Mouse (Mus musculus) CH12.LX (cell line): Measurements from ENCODE around the gene Sec22b. TPM values are rescaled to one million over a fixed set of nuclear protein-coding genes. Genes with fewer than 3 reads are reported as not detected.

ENCODE experiments used
- DNase-seq: peaks from one replicate; pipeline ENCODE4 v3.0.0-alpha.2; 2013; ENCODE audit errors: extremely low read depth
- H3K27ac ChIP-seq: 2 replicates; pipeline ENCODE4 v1.5.1; 2012; ENCODE audit warnings: low read depth, mild to moderate bottlenecking, control low read depth, moderate library complexity; ENCODE audit not compliant: insufficient read depth
- H3K27me3 ChIP-seq: replicated peaks from 2 replicates; pipeline ENCODE3; 2012; ENCODE audit warnings: inconsistent platforms
- H3K36me3 ChIP-seq, 2 experiments: replicated peaks in 1 of 2; 2 replicates each; pipeline versions ENCODE3 to v1.6.1; 2012; ENCODE audit warnings: inconsistent platforms in 1 of 2, low read length in 1 of 2, mild to moderate bottlenecking in 1 of 2, mixed read lengths in 1 of 2, moderate library complexity in 1 of 2; ENCODE audit not compliant: control insufficient read depth in 1 of 2, insufficient read depth in 1 of 2
- H3K4me1 ChIP-seq, 2 experiments: 2 replicates each; pipeline ENCODE4 v1.6.1; 2012; ENCODE audit warnings: inconsistent platforms in 1 of 2, moderate library complexity in 1 of 2; ENCODE audit not compliant: insufficient read depth in 2 of 2, control insufficient read depth in 1 of 2
- H3K4me2 ChIP-seq: 2 replicates; pipeline ENCODE4 v1.6.1; 2012; ENCODE audit warnings: low read depth, mild to moderate bottlenecking, control low read depth; ENCODE audit not compliant: poor library complexity, insufficient read depth, severe bottlenecking
- H3K4me3 ChIP-seq, 3 experiments: fragments of 150-350 bp in 1 of 3; sonication (generic) in 1 of 3; replicated peaks in 1 of 3; 2 replicates each; pipeline versions ENCODE3 to v1.5.1; 2011 to 2012; ENCODE audit warnings: low read depth in 2 of 3, low read length in 2 of 3, mild to moderate bottlenecking in 2 of 3, moderate library complexity in 2 of 3, control low read depth in 1 of 3, improper control_type of control experiment in 1 of 3, inconsistent platforms in 1 of 3, mixed read lengths in 1 of 3; ENCODE audit not compliant: poor library complexity in 1 of 3
- H3K79me2 ChIP-seq: replicated peaks from 2 replicates; pipeline ENCODE4 v1.6.1; 2012; ENCODE audit warnings: mild to moderate bottlenecking, moderate library complexity; ENCODE audit not compliant: control insufficient read depth, poor library complexity, insufficient read depth, severe bottlenecking; ENCODE audit errors: extremely low read depth
- H3K9ac ChIP-seq: 2 replicates; pipeline ENCODE4 v1.6.1; 2012; ENCODE audit warnings: low read depth, mild to moderate bottlenecking, control low read depth, moderate library complexity; ENCODE audit not compliant: insufficient read depth
- H3K9me3 ChIP-seq: replicated peaks from 2 replicates; pipeline ENCODE3; 2012; ENCODE audit warnings: low read length, inconsistent platforms, mixed read lengths
- HCFC1 ChIP-seq: IDR thresholded peaks from 2 replicates; pipeline ENCODE4 v1.6.1; 2012; ENCODE audit warnings: low read depth, mild to moderate bottlenecking, inconsistent platforms, low read length, improper control_type of control experiment
- JUND ChIP-seq: conservative IDR thresholded peaks from 2 replicates; pipeline ENCODE4 v1.6.1; 2011; ENCODE audit warnings: low read depth, low read length, improper control_type of control experiment
- MAFK ChIP-seq: IDR thresholded peaks from 2 replicates; pipeline ENCODE4 v1.6.1; 2011; ENCODE audit warnings: low read length, improper control_type of control experiment; ENCODE audit not compliant: insufficient replicate concordance
- MXI1 ChIP-seq: IDR thresholded peaks from 2 replicates; pipeline ENCODE4 v1.6.1; 2011; ENCODE audit warnings: mild to moderate bottlenecking, low read depth, low read length, improper control_type of control experiment
- RAD21 ChIP-seq: IDR thresholded peaks from 2 replicates; pipeline ENCODE4 v1.6.1; 2011; ENCODE audit warnings: low read depth, mild to moderate bottlenecking, low read length, improper control_type of control experiment, moderate library complexity
- RCOR1 ChIP-seq: conservative IDR thresholded peaks from 2 replicates; pipeline ENCODE4 v1.6.1; 2012; ENCODE audit warnings: low read depth, mild to moderate bottlenecking, inconsistent platforms, low read length, improper control_type of control experiment
- TCF12 ChIP-seq: IDR thresholded peaks from 2 replicates; pipeline ENCODE4 v1.6.1; 2014; ENCODE audit warnings: low read depth, mild to moderate bottlenecking, inconsistent platforms, low read length, improper control_type of control experiment
- UBTF ChIP-seq: IDR thresholded peaks from 2 replicates; pipeline ENCODE4 v1.6.1; 2012; ENCODE audit warnings: low read depth, mild to moderate bottlenecking, inconsistent platforms, low read length, improper control_type of control experiment, moderate library complexity
- USF1 ChIP-seq: IDR thresholded peaks from 2 replicates; pipeline ENCODE4 v1.6.1; 2014; ENCODE audit warnings: low read depth, mild to moderate bottlenecking, inconsistent platforms, low read length, improper control_type of control experiment
- ZC3H11A ChIP-seq: IDR thresholded peaks from 2 replicates; pipeline ENCODE4 v1.6.1; 2012; ENCODE audit warnings: low read depth, mild to moderate bottlenecking, inconsistent platforms, low read length, improper control_type of control experiment
- ZNF384 ChIP-seq: IDR thresholded peaks from 2 replicates; pipeline ENCODE4 v1.6.1; 2012; ENCODE audit warnings: low read depth, low read length, improper control_type of control experiment, inconsistent platforms
- dilution Hi-C: fragments of 300-500 bp; cut with MboI; formaldehyde crosslinking; loops from 2 replicates; pipeline ENCODE4 v1.14.3; 2020; ENCODE audit warnings: low sequenced_read_pairs; ENCODE audit not compliant: extremely low pct_unique_long_range_greater_than_20kb, extremely low pct_ligation_motif_present
- in situ Hi-C: fragments of 300-500 bp; cut with MboI; formaldehyde crosslinking; loops from 3 replicates; pipeline ENCODE4 v1.14.3; 2019; ENCODE audit warnings: low sequenced_read_pairs, low pct_ligation_motif_present, low pct_unique_long_range_greater_than_20kb, mixed read lengths
- polyA plus RNA-seq: library from polyadenylated mRNA; unstranded; fragments of >175 nt; gene quantifications from 2 replicates; pipeline ENCODE4 v1.2.1, GENCODE M21; 2012; ENCODE audit warnings: low read depth; ENCODE audit not compliant: insufficient read length
- total RNA-seq, 2 experiments: library from RNA; depleted of rRNA; stranded (reverse); fragments of 300-350 nt in 1 of 2; fragments of >200 nt in 1 of 2; gene quantifications; 2 replicates each; pipeline ENCODE4 v1.2.3; 2012 to 2014

The Sec22b gene
- total and polyA plus RNA-seq, 3 experiments, result 42.6 to 82.8 (median 82.4) TPM

DNA sequence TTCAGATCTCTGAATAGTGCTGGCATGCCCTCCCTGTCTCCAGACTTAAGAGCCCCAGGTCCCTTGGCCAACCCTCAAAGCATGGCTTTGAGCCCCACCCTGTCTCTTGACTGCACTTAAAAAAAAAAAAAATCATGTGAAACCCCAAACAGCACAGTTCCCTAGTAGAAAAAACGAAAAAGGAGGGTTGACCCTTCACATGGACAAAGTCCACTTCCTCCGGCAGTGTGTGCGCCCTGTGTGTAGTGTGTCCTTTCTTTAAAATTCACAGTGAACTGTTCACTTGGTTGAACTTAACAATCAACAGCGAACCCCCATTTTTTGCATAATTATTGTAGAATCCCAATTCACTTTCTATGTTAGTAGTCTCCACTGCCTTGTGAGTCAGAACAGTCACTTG lies 34.3 kb upstream of the Sec22b start:
- Histone ChIP-seq H3K27ac (no peak overlapping the region), H3K27me3 (peaks cover 19% of the 10 kb centered on the region), H3K79me2 (no peaks in the 10 kb centered on the region), H3K4me1 (peaks cover 2 to 14% of the 10 kb centered on the region in 2 experiments; a peak in 2 of 4 replicates), H3K9ac (no peak overlapping the region), H3K9me3 (no peaks in the 10 kb centered on the region), H3K4me2 (no peak overlapping the region), H3K4me3 (no peak overlapping the region), H3K36me3 (no peaks in the 10 kb centered on the region)
- DNase-seq, result no peak
- TF ChIP-seq TCF12, result no peak
- TF ChIP-seq ZNF384, result peak; percentile 31; the same call in 1 of the 2 replicates
- dilution Hi-C loops, result no loop called here
- in situ Hi-C loops, result no loop called here

DNA sequence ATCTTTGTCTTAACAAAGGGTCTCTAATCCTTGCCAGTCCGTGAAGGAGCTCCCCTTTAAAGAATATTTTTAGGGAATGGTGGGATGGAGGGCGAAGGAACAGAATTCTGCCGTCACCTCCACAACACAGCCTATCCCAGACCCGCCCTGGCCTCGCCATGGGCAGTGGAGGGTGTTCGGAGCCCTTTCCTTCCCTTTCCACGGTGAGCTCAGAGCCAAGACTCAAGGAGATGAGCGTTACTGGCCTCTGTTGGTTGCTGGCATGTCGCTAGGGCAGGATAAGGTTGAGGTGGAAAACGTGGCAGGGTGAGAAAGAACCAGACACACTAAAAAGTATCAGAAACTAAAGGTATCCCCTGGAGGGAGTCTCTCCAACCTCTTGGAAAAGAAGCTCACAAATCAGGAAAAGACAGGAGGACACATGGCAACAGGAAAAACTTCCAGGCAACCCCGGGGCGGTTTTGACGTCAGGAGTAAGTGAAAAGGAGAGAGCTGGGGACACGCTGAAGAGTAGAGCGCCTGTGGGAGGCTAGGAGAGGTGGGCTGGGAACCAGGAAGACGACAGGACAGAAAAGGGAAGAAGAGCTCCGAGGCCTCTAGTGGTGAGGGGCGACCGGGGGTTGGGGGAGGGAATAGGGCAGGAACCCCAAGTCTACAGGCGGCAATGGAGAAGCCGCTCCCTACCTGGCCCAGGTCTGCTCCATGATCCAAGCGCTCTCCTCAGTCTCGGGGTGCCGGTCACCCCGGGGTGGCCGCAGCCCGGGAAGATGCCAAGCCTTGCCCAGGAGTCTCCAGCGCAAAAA lies 33.6 kb upstream of the Sec22b start:
- no peak for DNase-seq
- peak overlapping the region in 2 of 3 experiments; percentile 16 to 46 for H3K4me3 ChIP-seq
- no peaks in the 10 kb centered on the region for H3K9me3 ChIP-seq
- dilution Hi-C loops, result no loop called here
- in situ Hi-C loops, result no loop called here
- no peak overlapping the region for H3K9ac ChIP-seq
- H3K27ac ChIP-seq, result no peak overlapping the region
- peak overlapping the region; percentile 98 for H3K4me2 ChIP-seq
- TF ChIP-seq ZC3H11A (no peak), UBTF (no peak), MAFK (no peak), HCFC1 (no peak), USF1 (no peak), MXI1 (no peak), RAD21 (no peak), RCOR1 (no peak), JUND (no peak)
- peaks cover 19% of the 10 kb centered on the region for H3K27me3 ChIP-seq
- H3K79me2 ChIP-seq, result no peaks in the 10 kb centered on the region
- H3K4me1 ChIP-seq, result peaks cover 2 to 14% of the 10 kb centered on the region in 2 experiments; a peak in 2 of 4 replicates
- no peaks in the 10 kb centered on the region for H3K36me3 ChIP-seq
